Mouse (Mus musculus): ENCODE measurements around the gene Il10rb.

Il10rb gene

DNA sequence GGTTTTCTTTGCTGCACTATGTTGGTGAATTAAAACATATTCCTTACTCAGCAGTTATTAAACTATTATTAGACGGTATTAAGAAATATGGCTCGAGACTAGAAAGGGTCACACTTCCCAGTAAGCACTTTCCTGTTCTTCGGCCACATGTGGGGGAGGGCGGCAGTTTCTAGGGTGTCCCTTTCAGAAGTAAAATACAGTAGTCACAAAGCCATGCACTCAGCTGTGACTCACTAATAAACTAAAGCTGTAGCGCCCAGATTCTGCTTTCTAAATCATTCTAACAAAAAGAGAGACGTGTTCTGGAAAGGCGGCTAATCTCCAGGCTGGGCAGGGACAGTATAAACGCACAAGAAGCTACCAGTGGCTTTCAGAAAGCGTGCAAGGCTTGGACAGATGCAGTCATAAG, 55.8 kb downstream of the Il10rb start:
- no peaks in the 10 kb centered on the region for H3K27me3 ChIP-seq (ENCODE audit: control insufficient read depth, insufficient read depth, low read length, poor library complexity, severe bottlenecking)
- no peaks in the 10 kb centered on the region for H3K36me3 ChIP-seq (ENCODE audit: control insufficient read depth, insufficient read depth, low read length, poor library complexity, severe bottlenecking)

DNA sequence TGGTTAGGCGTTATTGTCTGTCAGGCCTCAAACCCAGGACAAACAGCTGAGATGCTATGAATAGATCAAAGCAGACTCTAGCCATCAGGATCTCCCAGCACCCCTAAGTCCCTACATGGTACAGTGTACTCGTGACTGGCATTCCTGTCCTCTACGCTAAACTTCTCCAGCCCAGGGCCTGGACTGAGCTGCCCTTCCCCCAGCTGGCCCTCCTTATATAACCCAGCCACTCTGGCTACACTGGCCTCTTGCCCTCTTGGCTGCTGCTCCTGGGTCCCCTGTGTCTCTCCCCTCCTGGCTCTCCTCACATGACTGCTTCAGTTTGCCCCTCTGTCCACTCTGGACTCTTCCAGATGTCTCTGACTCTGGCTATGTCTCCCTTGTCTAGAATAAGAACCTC, 56.7 kb downstream of the Il10rb start:
- DNase-seq (ENCODE audit: low read depth, low spot score), result no peak
- Histone ChIP-seq H3K36me3 (ENCODE audit: control insufficient read depth, insufficient read depth, low read length, poor library complexity, severe bottlenecking) (no peaks in the 10 kb centered on the region), H3K27me3 (ENCODE audit: control insufficient read depth, insufficient read depth, low read length, poor library complexity, severe bottlenecking) (no peaks in the 10 kb centered on the region)

More for the DNA sequence above, 55.8 kb downstream of the Il10rb start:
- DNase-seq (ENCODE audit: low read depth, low spot score), result no peak

DNA sequence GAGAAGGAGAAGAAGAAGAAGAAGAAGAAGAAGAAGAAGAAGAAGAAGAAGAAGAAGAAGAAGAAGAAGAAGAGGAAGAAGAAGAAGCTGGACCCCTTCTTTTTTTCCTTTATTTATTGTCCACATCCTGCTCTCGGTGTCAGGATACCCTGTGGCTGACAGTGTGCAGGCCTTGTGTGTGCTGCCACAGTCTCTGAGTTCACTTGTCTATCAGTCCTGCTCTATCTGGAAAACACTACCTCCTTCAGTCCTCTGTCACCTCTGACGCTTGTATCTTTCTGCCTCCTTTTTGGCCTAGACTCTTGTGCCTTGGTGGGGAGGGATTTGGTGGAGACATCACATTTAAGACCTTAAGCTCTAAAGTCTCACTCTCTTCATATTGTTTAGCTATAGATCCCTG, 57.4 kb downstream of the Il10rb start:
- Histone ChIP-seq H3K36me3 (ENCODE audit: control insufficient read depth, insufficient read depth, low read length, poor library complexity, severe bottlenecking) (no peaks in the 10 kb centered on the region), H3K27me3 (ENCODE audit: control insufficient read depth, insufficient read depth, low read length, poor library complexity, severe bottlenecking) (no peaks in the 10 kb centered on the region)
- DNase-seq (ENCODE audit: low read depth, low spot score), result no peak

DNA sequence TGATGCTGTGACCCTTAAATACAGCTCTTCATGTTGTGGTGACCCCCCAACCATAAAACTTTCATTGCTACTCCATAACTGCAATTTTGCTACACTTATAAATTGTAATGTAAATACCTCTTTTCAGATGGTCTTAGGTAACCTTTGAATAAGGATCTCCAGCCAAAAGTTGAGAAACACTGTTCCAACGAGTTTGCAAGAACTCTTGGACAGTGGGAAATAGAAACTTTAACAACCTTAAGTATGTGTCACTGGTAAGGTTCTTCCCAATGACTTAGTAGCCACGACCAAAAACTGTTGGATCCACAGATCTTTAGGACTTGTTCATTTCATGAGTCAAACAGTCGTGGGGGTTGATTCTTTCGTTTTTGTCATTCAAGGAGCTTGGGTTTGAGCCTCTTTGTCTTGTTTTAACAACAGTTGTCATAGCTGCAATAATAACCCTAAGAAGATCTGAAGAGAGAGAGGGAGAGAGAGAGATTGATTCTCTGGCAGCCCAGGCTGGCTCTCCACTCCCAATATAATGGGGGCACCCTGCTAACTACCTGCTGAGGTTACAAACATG, 58.0 kb downstream of the Il10rb start:
- Histone ChIP-seq H3K27me3 (ENCODE audit: control insufficient read depth, insufficient read depth, low read length, poor library complexity, severe bottlenecking) (no peaks in the 10 kb centered on the region), H3K36me3 (ENCODE audit: control insufficient read depth, insufficient read depth, low read length, poor library complexity, severe bottlenecking) (no peaks in the 10 kb centered on the region)
- no peak for DNase-seq (ENCODE audit: low read depth, low spot score)

DNA sequence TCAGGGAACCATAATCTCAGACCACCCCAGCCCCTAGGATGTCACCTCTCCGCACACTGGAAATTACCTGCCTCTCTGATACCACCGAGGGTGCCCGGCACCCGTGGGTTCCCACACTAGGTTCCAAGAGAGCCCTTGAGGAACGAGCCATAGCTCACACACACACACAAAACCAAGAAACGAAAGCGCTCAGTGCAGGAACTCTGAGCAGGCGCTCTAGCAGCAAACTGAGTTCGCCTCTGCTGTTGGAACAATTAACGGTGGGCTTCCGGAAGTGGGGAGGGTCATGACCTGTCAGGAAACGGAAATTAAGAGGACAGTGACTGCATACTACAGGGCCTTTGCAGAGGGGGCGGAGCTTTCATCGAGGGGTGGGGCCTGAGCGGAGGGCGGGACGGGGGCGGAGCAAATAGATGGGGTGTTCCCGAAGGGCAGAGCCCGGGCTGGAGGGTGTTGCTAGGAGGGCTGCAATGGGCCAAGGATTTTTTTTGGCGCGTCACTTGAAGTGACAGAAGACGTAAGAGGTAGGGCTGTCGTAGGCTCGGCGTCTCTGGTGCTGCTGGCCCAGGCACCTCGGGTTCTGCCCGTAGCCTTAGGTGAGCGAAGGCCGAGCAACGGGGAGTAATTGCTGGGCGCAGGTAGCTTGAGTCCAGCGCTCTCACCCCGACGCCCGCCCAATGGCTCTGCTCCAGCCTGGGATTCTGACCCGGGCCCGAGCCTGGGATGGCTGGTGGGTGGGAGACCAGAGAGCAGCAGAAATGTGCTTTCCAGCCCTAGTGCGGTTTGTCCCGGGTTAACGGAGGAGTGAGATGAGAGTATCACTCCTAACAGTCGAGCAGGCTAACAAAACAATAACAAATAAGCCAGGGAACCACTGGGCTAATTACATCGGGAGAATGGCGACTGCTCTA, 58.9 kb downstream of the Il10rb start:
- H3K36me3 ChIP-seq (ENCODE audit: control insufficient read depth, insufficient read depth, low read length, poor library complexity, severe bottlenecking), result no peaks in the 10 kb centered on the region
- no peaks in the 10 kb centered on the region for H3K27me3 ChIP-seq (ENCODE audit: control insufficient read depth, insufficient read depth, low read length, poor library complexity, severe bottlenecking)
- DNase-seq (ENCODE audit: low read depth, low spot score), result peak; percentile 95

DNA sequence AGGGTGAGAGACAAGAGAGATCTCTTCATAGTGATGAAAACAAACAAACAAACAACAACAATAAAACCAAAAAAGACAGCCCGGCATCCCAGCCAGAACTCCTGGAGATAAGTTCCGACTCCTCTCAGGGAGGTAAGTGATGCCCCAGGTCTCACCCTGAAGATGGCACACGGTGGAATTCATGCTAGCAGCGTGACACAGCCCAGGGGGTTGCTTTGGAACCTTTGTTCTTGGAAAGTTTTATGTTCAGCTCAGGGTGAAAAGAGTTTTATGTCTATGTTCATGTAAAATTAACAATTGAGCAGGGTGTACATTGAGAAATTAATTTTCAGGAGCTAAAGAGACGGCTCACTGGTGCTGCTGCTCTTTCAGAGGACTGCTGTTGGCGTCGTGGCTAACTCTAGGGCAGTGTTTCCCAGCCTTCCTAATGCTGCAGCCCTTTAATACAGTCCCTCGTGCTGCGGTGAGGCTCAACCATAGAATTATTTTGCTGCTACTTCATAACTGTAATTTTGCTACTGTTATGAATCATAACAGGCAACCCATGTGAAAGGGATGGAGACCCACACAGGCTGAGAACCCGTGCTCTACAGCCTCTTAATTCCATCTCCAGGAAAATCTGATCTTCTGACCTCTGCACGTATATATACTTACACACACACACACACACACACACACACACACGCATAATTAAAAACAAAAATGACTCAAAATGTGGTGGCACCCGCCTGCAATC, 59.7 kb downstream of the Il10rb start:
- H3K36me3 ChIP-seq (ENCODE audit: control insufficient read depth, insufficient read depth, low read length, poor library complexity, severe bottlenecking), result no peaks in the 10 kb centered on the region
- no peaks in the 10 kb centered on the region for H3K27me3 ChIP-seq (ENCODE audit: control insufficient read depth, insufficient read depth, low read length, poor library complexity, severe bottlenecking)
- no peak for DNase-seq (ENCODE audit: low read depth, low spot score)

DNA sequence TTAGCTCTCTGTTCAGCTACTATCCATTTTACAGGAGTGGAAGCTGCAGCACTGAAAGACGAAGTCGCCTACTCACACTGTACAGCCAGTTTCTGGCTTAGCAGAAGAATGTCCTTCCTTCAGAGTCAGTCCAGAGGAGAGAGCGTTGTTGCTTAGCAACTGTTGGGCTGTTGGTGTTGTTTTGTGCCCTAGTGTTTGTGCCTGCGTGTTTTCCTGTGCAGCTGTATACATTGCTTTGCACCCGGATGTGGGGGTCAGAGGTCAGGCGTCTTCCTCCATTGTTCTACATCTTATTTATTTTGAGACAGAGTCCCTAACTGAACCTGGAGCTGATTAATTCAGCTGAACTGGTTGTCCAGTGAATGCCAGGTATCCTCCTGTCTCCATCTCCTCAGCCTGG, 60.6 kb downstream of the Il10rb start:
- Histone ChIP-seq H3K27me3 (ENCODE audit: control insufficient read depth, insufficient read depth, low read length, poor library complexity, severe bottlenecking) (no peaks in the 10 kb centered on the region), H3K36me3 (ENCODE audit: control insufficient read depth, insufficient read depth, low read length, poor library complexity, severe bottlenecking) (no peaks in the 10 kb centered on the region)
- DNase-seq (ENCODE audit: low read depth, low spot score), result no peak

DNA sequence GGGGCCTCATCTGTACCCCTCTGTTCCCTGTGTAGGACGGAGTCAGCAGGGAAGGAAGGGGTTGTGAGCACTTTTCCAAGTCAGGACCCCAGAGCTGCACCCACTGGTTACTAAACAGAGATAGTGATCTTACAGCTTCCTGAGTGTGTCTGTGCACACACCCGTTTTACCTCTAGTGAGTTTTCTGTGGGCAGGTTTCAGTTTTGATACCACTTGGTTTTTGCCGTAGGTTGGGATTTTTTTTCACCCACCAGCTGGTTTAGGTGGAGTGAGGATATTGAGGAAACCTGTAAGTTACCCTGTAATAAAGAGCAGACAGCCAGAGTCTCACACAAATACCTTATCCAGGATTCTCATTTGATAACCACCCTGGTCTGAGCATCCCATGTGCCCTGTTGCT, 64.5 kb downstream of the Il10rb start:
- no peak for DNase-seq (ENCODE audit: low read depth, low spot score)
- no peaks in the 10 kb centered on the region for H3K27me3 ChIP-seq (ENCODE audit: control insufficient read depth, insufficient read depth, low read length, poor library complexity, severe bottlenecking)

DNA sequence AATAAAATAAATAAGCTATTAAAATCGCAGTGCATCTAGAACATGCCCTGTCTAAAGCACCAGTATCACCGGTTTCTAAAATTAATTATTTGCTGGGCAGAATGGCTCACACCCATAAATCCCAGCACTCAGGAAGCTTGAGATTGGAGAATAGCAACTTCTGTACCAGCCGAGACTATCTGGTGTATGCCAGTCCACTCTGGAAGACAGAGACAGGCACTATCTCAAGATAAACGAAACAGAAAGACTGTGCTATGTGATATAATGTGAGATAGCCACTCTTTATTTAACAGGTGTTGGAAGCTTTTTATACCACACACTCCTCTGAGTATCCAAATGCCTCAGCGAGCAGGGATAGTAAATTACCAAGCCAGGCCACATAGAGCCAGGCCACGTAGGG, 65.5 kb downstream of the Il10rb start:
- DNase-seq (ENCODE audit: low read depth, low spot score), result no peak
- Histone ChIP-seq H3K36me3 (ENCODE audit: control insufficient read depth, insufficient read depth, low read length, poor library complexity, severe bottlenecking) (no peaks in the 10 kb centered on the region), H3K27me3 (ENCODE audit: control insufficient read depth, insufficient read depth, low read length, poor library complexity, severe bottlenecking) (no peaks in the 10 kb centered on the region)

More for the DNA sequence above, 64.5 kb downstream of the Il10rb start:
- no peaks in the 10 kb centered on the region for H3K36me3 ChIP-seq (ENCODE audit: control insufficient read depth, insufficient read depth, low read length, poor library complexity, severe bottlenecking)

All from splenic B cell, adult 2 months (primary cell).